Mouse (Mus musculus) retina, adult 2 months (tissue): ENCODE measurements around the gene Srprb.
A peak's percentile ranks its signal among the peaks of the same experiment; 100 is the strongest.
"Not testable (repeated sequence)": the region's sequence is repeated elsewhere in the genome, so short reads cannot be mapped to it uniquely, and the experiment has no call there.

ENCODE experiments used
- DNase-seq: peaks from one replicate; pipeline ENCODE4 v3.0.0-alpha.2; 2012; ENCODE audit warnings: low read depth, low spot score

The Srprb gene

DNA sequence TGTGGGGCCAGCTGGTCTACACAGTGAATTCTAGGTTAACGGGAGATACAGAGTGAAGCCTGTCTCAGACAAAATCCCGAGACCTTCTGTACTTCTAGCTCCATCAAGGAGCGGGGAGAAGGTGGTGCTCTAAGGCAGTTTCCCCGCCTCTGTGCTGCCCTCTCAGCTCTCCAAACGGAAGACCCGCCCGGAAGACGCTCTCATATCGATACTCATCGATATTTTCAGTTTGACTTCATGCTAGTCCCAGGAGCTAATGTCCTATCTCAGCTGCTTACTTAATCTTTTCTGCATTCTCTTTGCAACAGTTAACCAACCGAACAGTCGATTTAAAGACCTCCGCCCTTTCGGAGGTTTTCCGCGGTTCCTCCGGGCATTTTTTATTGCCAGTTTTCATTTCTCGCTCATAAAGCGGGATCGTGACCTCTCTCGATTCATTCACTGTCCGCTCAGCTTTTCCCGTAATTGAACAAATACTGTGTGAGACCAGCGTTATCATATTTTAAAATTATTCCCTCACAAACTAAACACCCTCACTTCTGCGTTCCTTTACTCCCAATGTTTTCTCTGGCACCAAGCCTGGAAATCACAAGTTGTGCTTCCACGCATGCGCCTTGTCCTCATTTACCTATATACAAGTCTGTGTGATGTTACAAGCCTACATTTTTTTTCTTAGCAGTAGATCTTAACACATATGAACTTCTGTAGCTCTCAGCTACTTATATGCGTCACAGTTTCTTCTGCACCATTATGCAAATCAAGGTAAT lies 10.9 kb upstream of the Srprb start:
- no peak for DNase-seq

DNA sequence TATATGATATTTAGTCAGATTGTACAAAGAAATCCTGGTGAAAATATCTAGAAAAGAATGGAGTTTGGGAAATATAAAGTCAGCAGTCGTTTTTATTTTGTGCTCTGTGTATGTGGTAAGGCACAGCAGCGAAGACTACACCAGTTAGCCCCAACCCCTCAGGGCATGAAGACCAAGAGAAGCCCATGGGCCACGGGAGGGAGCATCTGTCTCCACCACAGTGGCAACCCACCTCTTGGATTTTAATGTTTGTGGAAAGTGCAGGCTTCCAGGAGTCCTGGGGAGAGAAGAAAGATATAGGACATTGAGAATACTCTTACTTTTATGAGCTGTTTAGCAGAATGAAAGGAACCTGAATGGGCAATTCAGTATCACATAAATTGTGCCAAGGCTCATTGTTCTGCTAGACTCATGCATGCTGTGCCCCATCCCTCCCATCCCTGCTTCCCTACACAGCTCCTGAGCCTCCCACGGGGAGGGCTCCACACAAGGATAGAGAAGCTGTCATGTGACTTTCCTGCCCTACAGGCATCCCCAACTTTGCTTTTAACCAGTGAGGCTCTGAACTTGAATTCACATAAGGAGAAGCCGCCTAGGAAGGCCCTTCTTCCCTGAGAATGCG lies 7.0 kb upstream of the Srprb start:
- no peak for DNase-seq

DNA sequence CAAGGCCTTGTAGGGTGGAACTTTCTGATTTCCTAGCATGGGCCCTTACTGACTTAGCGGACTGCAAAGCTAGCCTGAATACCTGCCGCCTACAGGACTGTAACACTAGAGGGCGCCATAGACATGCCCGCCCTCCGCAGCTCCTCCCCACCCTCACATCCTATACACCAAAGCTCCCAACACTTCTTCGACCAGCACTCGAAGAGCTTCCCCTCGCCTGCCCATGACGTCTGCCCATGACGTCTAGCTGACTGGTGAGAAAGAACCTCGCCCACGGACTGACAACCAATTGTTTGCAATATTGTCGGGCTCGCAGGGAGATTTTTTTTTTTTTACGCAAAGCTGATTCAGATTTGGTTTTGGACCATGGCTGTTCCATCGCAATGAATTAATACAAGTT lies 5.9 kb upstream of the Srprb start:
- peak; percentile 57 for DNase-seq

DNA sequence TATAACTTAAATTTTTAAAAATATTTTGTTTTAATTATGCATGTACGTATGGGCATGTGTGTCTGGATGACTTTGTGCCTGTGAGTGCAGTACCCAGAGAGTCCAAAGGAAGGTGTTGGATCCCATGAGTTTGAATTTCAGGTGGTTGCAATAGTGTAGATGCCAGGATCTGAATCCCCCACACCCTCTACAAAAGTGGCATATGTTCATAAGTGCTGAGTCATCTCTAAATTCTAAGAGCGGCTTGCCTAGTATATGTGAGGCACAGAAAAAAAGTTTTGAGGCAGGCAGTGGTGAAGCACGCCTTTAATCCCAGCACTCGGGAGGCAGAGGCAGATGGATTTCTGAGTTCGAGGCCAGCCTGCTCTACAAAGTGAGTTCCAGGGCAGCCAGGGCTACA lies 3.8 kb upstream of the Srprb start:
- no peak for DNase-seq

DNA sequence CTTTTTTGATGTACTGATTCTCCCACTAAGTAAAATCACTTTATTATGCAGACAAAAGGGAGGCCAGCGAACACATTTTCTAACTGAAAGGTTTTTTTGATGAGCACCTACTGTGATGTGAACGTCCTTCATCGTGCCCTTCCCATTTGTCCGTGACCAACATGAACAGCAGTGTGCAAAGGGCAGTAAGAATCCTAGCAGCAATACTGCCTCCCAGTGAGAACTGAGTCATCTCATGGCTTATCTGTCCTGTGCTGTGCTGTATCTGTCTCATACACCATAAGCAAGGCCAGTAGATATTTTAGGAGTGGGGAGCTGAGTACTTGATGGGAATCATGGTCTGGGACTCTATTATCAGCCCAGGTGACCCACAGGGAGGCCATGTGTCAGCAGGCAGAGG lies 13.5 kb downstream of the Srprb start:
- no peak for DNase-seq

DNA sequence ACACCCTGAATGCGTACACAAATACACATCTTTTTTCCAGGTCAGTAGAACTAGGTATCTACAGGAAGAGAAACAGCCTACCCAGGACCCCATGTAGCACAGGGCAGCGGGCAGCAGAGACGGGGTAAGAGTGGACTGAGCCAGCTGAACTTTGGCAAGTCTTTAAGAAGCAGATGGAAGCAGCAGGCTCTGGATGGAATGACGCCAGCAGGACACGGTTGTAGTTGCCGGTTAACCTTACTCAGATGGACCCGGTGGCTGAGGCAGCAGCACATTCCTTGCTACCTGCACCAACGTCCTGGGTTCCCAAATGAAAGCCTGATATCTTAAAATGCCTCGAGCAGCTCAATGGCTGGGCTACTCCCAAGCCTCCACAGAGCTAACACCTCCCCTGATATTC lies 15.2 kb downstream of the Srprb start:
- no peak for DNase-seq

DNA sequence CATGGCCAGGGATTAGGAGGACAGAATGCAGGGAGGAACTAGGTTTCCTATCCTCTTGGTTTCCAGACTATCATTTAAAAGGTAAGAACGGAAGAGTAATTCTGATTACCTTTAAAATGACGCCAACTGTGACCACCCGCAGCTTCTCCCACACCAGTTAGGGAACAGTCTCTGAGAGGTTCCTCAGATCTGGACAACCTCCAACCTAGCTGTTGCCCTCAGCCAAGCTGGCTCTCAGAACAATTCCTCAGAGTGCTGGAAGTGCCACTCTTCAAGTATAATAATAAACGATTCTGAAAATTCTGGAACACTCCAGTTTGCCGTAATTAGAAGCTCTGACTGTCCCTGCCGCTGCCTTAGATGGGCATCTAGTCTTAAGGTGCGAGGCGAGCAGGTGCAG lies 16.0 kb downstream of the Srprb start:
- DNase-seq = no peak

DNA sequence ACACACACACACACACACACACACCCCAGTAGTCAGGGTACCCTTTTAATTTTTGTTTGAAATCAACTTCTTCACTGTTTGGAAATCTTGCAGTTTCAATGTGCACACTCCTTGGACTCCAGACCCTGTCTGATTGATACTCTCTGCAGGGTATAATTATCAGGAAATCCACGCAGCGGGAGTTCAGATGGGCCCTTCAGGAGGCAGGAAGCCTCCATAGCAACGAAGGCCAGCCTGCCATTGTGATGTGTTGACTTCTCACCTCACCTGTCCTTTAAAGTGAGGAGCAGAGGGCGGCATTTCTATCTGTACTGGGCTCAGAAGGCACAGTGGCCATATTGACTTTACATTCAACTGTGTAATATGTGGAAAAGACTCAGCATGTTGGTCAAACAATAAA lies 17.1 kb downstream of the Srprb start:
- no peak for DNase-seq

DNA sequence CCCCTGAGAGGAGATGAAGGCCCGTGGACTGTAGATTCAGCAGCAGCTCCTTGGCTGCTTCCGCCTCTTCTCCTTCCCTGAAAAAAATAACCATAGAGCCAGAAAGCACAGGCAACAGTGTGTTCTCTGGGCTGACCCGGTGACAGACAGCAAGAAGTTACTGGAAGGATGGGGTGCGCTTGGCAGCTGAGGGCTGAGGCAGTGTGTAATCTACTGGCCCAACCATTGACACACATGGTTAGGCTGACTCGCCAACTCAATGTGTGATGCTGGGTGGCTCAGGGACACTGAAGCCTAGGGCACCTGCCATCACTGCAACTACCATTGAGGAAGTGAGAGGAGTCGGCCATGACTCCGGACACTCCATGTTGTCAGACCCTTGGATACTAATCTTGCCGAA lies 20.1 kb downstream of the Srprb start:
- DNase-seq = no peak

DNA sequence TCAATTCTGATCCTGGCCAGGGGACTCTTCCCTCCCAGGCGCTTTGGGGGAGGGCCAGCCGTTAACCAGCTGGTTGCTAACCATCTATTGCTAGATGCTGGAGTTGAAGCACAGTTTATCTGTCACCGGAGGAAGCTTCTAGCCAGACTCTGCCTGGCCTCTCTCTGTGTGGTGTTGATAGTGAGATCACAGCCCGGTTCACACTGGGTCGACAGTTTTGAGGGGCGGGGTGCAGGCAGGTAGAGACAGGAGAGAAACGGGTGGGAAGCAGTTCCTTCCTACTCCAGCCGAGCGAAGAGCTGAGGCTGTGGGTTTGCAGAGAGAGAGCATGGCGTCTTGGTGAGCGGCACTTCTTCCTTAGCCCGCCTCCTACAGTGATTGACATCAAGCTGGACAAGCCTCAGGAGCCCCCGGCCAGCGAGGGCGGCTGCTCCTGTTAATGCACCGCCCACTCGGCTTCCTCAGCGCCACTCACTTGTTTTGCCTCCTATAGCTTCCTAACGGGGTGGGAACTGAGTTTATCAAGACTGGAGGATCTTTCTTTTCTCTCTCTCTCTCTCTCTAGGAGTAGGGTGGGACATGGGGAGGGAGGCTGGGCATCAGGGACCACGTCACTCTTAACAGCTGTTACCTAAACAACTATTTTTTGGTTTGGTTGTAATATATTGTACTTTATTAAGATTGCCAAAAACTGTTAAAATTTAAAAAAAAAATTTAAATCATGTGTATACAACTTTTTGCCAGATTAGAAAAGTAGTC lies 21.0 kb downstream of the Srprb start:
- no peak for DNase-seq

DNA sequence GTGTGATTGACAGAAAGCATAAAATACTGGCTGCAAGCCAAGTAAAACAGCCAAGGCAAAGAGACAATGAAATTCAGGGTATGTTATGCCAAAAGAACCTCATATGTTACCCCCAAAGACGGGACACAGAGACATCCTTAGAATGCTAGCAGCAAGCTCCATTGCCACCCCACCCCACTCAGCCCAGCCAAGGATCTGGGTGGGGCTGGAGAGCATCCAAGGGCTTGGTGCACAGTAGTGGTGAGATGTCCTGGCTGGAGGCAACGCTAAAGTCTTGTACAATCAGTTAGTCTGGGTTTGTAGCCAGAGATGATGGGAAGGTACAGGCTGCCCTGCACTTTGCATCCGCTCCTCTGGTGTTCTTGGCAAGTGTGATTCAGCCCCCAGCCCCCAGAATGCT lies 21.6 kb downstream of the Srprb start:
- DNase-seq = no peak

DNA sequence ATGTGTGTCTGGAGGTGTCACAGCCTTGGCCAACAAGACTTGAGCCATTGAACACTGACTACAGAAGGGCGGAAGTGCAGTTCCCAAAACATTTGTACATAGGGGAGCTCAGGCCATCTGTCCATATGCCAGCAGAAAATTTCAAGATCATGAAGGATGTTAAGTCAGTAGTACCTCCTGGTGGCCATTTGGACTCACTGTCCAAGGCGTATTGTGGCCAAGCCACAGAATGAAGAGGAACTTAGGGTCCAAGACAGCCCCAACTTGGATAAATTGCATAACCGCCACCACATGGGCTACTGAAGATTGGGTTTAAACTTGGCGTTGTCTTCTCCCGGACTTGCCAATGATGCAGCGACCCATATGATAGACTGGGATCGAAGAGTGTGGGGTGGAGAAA lies 26.2 kb downstream of the Srprb start:
- DNase-seq = no peak

DNA sequence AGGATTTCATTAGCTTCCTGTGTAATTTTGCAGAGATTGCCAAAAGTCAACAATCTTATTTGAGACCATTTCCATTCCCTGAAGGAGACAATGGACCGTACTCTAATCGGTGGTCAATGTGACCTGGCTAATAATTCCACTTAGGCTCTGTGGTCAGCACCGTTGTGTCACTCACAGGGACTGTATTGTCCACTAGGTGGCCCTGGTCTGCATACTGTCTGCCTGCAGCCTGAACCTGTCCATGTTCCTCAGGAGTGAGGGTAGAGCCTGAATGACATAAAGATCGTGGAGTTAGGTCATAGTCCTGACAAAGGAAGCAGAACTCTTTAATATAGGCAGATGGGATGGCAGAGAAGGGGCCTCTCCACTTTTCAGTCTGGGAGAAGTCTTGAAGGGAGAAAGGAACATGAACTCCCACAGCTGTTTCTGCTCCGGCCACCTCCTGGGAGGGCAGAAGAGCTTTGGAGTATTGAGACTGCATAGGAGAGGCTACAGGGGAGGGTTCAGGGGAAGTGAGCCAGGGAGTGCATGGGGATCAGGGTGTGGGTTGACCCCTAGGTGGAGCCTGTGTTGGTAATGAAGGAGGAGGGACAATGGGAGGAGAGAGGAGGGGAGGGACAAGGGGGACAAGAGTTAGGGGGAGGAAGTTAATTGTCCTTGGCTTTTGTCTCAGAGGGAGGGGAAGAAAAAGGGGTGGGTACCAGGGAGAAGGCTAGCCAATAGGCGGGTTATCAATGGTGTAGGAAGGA lies 27.0 kb downstream of the Srprb start:
- no peak for DNase-seq

DNA sequence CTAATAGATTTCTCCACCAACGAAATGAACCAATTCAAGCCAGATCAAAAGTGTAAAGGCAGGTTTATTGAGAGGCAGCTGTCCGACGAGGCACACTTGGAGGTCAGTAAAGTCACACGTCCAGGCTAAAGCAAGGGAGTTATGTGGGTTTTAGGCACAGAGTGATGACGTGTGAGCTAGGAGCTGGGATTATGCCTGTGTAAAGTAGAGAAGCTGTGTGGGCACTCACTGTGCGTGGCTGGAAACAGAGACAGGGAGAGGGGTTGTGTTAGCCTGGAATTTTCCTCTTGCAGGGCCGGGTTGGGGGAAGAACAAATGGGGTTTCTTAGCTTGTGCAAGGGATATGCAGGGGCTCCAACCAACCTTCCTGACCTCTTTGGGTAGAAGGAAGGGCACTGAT lies 33.2 kb downstream of the Srprb start:
- DNase-seq = no peak

DNA sequence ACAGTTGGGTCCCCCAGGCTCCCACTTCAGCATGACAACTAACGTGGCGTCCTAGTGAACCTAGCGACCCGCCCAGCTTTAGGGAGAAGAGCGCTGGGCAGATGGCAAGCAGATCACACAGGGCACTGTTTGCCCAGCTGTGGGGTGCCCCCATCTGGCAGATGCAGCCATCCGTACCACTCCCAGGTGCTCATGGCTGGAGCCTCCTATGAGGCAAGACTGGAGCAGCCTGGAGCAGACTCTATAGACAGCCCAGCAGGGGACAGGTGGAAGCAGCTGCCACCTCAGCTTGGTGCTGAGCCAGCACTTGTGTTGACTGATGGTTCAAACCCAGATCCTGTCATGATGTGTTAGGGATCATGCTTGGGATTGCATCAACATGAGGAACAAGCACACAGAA lies 33.9 kb downstream of the Srprb start:
- DNase-seq = no peak

DNA sequence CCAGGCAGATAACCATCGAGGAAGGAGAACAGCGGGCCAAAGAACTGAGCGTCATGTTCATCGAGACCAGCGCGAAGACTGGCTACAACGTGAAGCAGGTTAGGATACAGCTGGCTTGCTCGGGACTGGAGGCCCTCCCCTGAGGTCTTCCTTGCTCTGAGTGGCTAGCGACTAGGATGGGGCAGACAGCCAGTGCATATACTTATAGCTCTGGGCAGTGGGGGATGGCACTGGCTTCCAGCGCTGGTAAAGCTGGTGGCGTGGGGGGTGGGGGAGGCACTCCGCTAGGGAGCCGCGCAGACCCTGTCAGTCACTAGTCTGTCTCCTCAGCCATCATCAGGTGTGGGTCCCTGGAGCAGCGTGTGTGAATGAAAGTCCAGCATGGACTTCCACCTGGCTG lies 38.1 kb downstream of the Srprb start:
- DNase-seq = no peak

DNA sequence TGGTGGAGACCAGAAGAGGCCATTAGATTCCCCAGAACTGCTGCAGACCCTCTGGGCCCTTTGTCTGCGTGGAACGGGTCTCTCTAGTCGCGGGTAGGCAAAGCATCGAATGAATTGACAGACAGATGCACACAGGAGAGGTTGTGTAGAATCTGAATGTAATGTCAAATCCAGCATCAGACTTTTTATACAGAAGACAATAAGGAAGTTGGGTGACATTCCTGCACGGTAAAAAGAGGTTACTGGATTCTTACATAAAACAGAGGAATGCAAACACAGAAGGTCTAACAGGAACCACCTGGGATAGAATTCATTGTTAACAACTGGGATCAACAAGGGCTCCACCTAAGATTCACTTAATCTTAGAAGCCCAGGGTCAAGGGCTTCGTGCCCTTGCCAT lies 46.8 kb downstream of the Srprb start:
- DNase-seq = not testable (repeated sequence)

DNA sequence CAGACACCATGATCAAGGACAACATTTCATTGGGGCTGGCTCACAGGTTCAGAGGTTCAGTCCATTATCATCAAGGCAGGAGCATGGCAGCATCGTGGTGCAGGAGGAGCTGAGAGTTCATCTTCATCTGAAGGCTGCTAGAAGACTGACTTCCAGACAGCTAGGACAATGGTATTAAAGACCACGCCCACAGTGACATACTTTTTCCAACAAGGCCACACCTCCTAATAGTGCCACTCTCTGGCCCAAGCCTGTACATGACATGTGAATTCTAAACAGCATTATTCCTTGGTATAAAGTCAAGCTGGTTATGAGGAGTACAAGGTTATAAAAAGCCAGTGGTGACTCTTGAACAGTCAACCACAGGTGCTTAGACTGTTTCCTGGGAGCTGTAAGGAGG lies 47.4 kb downstream of the Srprb start:
- no peak for DNase-seq

DNA sequence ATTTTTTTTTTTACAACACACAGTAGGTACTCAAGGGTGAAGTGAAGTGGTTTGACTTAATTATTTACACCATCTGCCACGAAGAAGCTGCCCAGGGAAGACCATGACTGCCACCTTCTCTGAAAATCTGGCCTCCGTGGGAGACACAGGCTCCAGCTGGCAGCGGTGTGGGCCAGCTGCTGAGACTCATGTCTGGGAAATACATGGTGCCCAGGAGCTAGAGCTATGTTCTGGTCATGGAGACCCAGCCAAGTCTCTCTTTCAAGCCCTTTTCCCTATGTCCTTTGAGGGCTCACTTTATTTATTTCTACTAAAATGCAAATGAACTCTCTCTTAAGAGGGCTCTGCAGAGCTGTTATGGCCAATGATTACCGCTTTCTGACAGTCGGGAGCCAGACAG lies 48.7 kb downstream of the Srprb start:
- no peak for DNase-seq

DNA sequence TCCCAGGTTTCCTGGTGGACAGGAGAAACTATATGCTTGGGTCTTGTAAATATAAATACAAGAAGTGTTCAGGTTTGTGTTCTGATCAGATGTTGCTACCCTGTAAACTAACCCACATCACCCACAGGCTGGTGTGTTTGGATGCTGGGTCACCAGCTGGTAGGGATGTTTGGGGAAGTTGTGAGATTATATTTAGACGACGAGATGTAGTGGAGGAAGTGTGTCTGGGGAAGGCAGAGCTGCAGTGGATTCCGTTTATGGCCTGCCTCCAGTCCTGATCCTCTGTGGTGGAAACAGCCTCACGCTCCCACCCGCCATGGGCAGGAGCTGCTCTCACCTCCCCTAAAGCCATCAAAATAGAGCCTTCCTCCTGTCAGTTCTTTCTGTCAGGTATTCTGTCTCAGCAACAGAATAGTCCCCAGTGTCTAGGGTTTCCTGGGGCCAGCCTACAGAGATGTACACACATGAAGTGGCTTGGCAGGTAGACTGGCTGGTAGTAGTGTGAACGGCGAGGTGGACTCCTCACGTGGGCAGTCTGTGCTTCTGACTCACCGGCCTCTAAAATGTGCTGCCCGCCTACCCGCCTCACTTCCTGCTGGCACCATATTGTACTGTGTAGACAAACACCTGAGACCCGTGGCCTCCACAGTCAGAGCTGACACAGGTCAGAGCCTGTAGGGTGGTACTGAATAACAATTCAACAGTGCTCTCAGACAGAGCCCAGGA lies 52.7 kb downstream of the Srprb start:
- no peak for DNase-seq

DNA sequence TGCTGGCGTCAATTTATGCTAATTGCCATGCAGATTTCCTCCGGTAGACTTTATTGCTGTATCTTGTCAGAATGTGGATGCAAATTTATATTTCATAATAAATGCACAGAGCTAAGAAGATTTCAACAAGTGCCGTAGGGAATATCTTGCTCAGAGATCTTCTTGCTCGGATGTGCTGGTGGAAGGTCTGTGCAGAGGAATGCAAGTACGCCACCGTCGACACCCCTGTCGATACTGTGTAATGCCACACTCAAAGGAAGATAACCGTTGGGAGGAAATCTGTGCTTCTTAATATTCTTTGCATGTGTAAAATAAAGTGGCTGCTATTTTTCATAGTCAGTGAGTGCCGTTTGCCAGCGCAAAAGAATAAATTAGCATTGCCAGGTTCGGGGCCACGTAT lies 54.8 kb downstream of the Srprb start:
- DNase-seq = no peak

DNA sequence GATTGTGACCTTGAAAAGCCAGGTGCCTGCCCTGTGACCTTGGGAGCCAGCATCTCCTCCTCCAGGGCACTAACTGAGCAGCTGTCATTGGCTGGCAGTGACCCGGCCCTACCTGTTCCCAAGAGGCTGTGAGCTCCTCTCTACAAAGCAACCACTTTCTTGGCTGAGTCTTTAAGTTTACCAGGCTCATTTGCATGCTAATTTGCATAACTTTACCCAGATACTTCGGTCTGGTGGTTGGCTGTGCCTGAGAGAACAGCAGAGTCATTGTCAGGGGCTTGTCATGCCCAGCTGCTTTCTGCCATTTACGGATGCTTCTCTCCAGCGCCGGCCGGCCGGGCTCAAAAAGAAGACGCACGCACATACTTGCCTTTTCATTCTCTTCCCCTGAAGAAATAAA lies 55.2 kb downstream of the Srprb start:
- DNase-seq = no peak
